Mouse (Mus musculus) forebrain, postnatal 0 days (tissue): ENCODE measurements around the gene Tcf25. TPM values are rescaled to one million over a fixed set of nuclear protein-coding genes. Genes with fewer than 3 reads are reported as not detected.

ENCODE experiments used
- ATAC-seq: fragments of 200-750 bp; cut with Nextera tagmentation; 2 replicates; pipeline ENCODE4 v1.8.0; 2017; ENCODE audit warnings: mild to moderate bottlenecking, moderate library complexity
- DNase-seq: peaks from one replicate; pipeline ENCODE4 v3.0.0-alpha.2; 2015
- H3K27ac ChIP-seq: fragments of 300-500 bp; sonication (generic); 2 replicates; pipeline ENCODE4 v1.5.1; 2014; ENCODE audit warnings: low read depth, mild to moderate bottlenecking, antibody characterized with exemption, low read length, moderate library complexity, mixed read lengths
- H3K27me3 ChIP-seq: fragments of 300-500 bp; sonication (generic); 2 replicates; pipeline ENCODE4 v1.6.1; 2014; ENCODE audit warnings: mild to moderate bottlenecking, low read length, mixed read lengths; ENCODE audit not compliant: insufficient read depth
- H3K36me3 ChIP-seq: fragments of 300-500 bp; sonication (generic); 2 replicates; pipeline ENCODE4 v1.6.1; 2014; ENCODE audit warnings: mild to moderate bottlenecking, moderate library complexity; ENCODE audit not compliant: insufficient read depth
- H3K4me1 ChIP-seq: fragments of 300-500 bp; sonication (generic); 2 replicates; pipeline ENCODE4 v1.6.1; 2014; ENCODE audit warnings: antibody characterized with exemption; ENCODE audit not compliant: insufficient read depth
- H3K4me2 ChIP-seq: fragments of 300-500 bp; sonication (generic); 2 replicates; pipeline ENCODE4 v1.6.1; 2014; ENCODE audit warnings: low read depth, mild to moderate bottlenecking, moderate library complexity
- H3K4me3 ChIP-seq: fragments of 300-500 bp; sonication (generic); 2 replicates; pipeline ENCODE4 v1.5.1; 2014; ENCODE audit warnings: low read depth, low read length, mixed read lengths
- H3K9ac ChIP-seq: fragments of 300-500 bp; sonication (generic); 2 replicates; pipeline ENCODE4 v1.6.1; 2014; ENCODE audit warnings: mild to moderate bottlenecking
- H3K9me3 ChIP-seq: fragments of 300-500 bp; sonication (generic); 2 replicates; pipeline ENCODE4 v1.6.1; 2016; ENCODE audit warnings: low read length
- CTCF ChIP-seq: sonication (generic); IDR thresholded peaks from 2 replicates; pipeline ENCODE4 v1.5.1; 2016; ENCODE audit warnings: antibody characterized with exemption, control low read depth, low read depth
- WGBS: fragments of 180-500 bp; shearing (Covaris S2); extraction: QIAGEN DNeasy Blood & Tissue Kit; methylation state at CpG from one replicate; pipeline ENCODE4 v1.1.7; 2014; 5-methylcytosine and 5-hydroxymethylcytosine counted together
- polyA plus RNA-seq: library from polyadenylated mRNA; unstranded; fragments of >200 nt; fragmentation: Nextera tagmentation; extraction: Ambion mirVana; gene quantifications from 2 replicates; pipeline ENCODE4 v1.2.1, GENCODE M21; 2015
- total RNA-seq: library from RNA; depleted of rRNA; stranded (reverse); fragments of >200 nt; gene quantifications from 2 replicates; pipeline ENCODE4 v1.2.3, GENCODE M21; 2014

Gene Tcf25
- total and polyA plus RNA-seq, 2 experiments from 2014 or later, result 296 to 434 TPM

- Histone ChIP-seq H3K27me3 (no peaks in the 10 kb centered on the region), H3K4me2 (no peak overlapping the region), H3K36me3 (peaks cover 14% of the 10 kb centered on the region; the same call in 1 of the 2 replicates), H3K9ac (no peak overlapping the region), H3K9me3 (no peaks in the 10 kb centered on the region), H3K4me3 (no peak overlapping the region), H3K27ac (no peak overlapping the region), H3K4me1 (no peaks in the 10 kb centered on the region)
- 43% methylated on average over 9 of the region's 9 CpGs for WGBS
- ATAC-seq (peak; percentile 48), DNase-seq (peak; percentile 61)
- no peak for TF ChIP-seq CTCF
Observed at GRCm38 (mm10) chr8:123348237-123348843, 25.2 kb upstream of the Tcf25 start.

- TF ChIP-seq CTCF, result no peak
- H3K36me3 ChIP-seq, result peaks cover 14% of the 10 kb centered on the region; the same call in 1 of the 2 replicates
- ATAC-seq, result no peak
- no peak overlapping the region for H3K4me3 ChIP-seq
- H3K4me2 ChIP-seq, result no peak overlapping the region
- H3K9ac ChIP-seq, result no peak overlapping the region
- no peak overlapping the region for H3K27ac ChIP-seq
- no peak for DNase-seq
- no peaks in the 10 kb centered on the region for H3K4me1 ChIP-seq
- H3K9me3 ChIP-seq, result no peaks in the 10 kb centered on the region
- WGBS, result 87% methylated on average over 4 of the region's 4 CpGs
- no peaks in the 10 kb centered on the region for H3K27me3 ChIP-seq
Observed at GRCm38 (mm10) chr8:123349073-123349472, 24.5 kb upstream of the Tcf25 start.

GRCm38 (mm10) chr8:123352118-123352517, 21.4 kb upstream of the Tcf25 start:
- Histone ChIP-seq H3K4me3 (no peak overlapping the region), H3K4me1 (no peaks in the 10 kb centered on the region), H3K9me3 (no peaks in the 10 kb centered on the region), H3K27me3 (no peaks in the 10 kb centered on the region), H3K36me3 (peaks cover 26% of the 10 kb centered on the region), H3K9ac (no peak overlapping the region), H3K4me2 (no peak overlapping the region), H3K27ac (no peak overlapping the region)
- DNase-seq (no peak), ATAC-seq (no peak)
- 83% methylated on average over 12 of the region's 12 CpGs for WGBS
- no peak for TF ChIP-seq CTCF

- H3K36me3 ChIP-seq, result peaks cover 30% of the 10 kb centered on the region
- no peaks in the 10 kb centered on the region for H3K9me3 ChIP-seq
- DNase-seq (peak; percentile 49), ATAC-seq (peak; percentile 64; the same call in 1 of the 2 replicates)
- no peak overlapping the region for H3K27ac ChIP-seq
- no peaks in the 10 kb centered on the region for H3K4me1 ChIP-seq
- no peak overlapping the region for H3K9ac ChIP-seq
- peak; percentile 74 for TF ChIP-seq CTCF
- WGBS, result 49% methylated on average over 13 of the region's 13 CpGs
- no peak overlapping the region for H3K4me3 ChIP-seq
- no peaks in the 10 kb centered on the region for H3K27me3 ChIP-seq
- H3K4me2 ChIP-seq, result no peak overlapping the region
Observed at GRCm38 (mm10) chr8:123352786-123353185, 20.8 kb upstream of the Tcf25 start.

GRCm38 (mm10) chr8:123353216-123353615, 20.3 kb upstream of the Tcf25 start:
- Histone ChIP-seq H3K9ac (no peak overlapping the region), H3K27me3 (no peaks in the 10 kb centered on the region), H3K27ac (no peak overlapping the region), H3K36me3 (peaks cover 31% of the 10 kb centered on the region), H3K4me3 (no peak overlapping the region), H3K4me1 (no peaks in the 10 kb centered on the region), H3K9me3 (no peaks in the 10 kb centered on the region), H3K4me2 (no peak overlapping the region)
- 55% methylated on average over 11 of the region's 11 CpGs for WGBS
- DNase-seq (no peak), ATAC-seq (no peak)
- TF ChIP-seq CTCF, result no peak

GRCm38 (mm10) chr8:123361082-123361739, 12.3 kb upstream of the Tcf25 start:
- 38% methylated on average over 12 of the region's 12 CpGs for WGBS
- H3K36me3 ChIP-seq, result peaks cover 75% of the 10 kb centered on the region
- H3K4me3 ChIP-seq, result no peak overlapping the region
- peak overlapping the region; percentile 62 for H3K27ac ChIP-seq
- H3K4me2 ChIP-seq, result no peak overlapping the region
- ATAC-seq (peak; percentile 93), DNase-seq (peak; percentile 91)
- H3K27me3 ChIP-seq, result no peaks in the 10 kb centered on the region
- no peak overlapping the region for H3K9ac ChIP-seq
- TF ChIP-seq CTCF, result peak; percentile 99
- H3K9me3 ChIP-seq, result no peaks in the 10 kb centered on the region
- no peaks in the 10 kb centered on the region for H3K4me1 ChIP-seq

- Histone ChIP-seq H3K4me1 (peaks cover 8% of the 10 kb centered on the region; the same call in 1 of the 2 replicates), H3K4me3 (peak overlapping the region; percentile 96), H3K9me3 (no peaks in the 10 kb centered on the region), H3K27ac (peak overlapping the region; percentile 93), H3K27me3 (no peaks in the 10 kb centered on the region), H3K4me2 (peak overlapping the region; percentile 63), H3K9ac (peak overlapping the region; percentile 90), H3K36me3 (peaks cover 14% of the 10 kb centered on the region)
- no peak for TF ChIP-seq CTCF
- WGBS, result 3% methylated on average over 20 of the region's 20 CpGs
- DNase-seq (peak; percentile 91), ATAC-seq (peak; percentile 61)
Observed at GRCm38 (mm10) chr8:123374239-123374578, 656 bp downstream of the Tcf25 start.
